Mouse (Mus musculus) cerebellum, postnatal 36 days (tissue): Measurements from ENCODE around the gene Vil1.
A peak's percentile ranks its signal among the peaks of the same experiment; 100 is the strongest.

Experiments used
- DNase-seq, 2 experiments: peaks; one replicate each; pipeline ENCODE4 v3.0.0; 2021 to 2022; ENCODE audit warnings: mixed read lengths in 2 of 2

The Vil1 gene

DNA sequence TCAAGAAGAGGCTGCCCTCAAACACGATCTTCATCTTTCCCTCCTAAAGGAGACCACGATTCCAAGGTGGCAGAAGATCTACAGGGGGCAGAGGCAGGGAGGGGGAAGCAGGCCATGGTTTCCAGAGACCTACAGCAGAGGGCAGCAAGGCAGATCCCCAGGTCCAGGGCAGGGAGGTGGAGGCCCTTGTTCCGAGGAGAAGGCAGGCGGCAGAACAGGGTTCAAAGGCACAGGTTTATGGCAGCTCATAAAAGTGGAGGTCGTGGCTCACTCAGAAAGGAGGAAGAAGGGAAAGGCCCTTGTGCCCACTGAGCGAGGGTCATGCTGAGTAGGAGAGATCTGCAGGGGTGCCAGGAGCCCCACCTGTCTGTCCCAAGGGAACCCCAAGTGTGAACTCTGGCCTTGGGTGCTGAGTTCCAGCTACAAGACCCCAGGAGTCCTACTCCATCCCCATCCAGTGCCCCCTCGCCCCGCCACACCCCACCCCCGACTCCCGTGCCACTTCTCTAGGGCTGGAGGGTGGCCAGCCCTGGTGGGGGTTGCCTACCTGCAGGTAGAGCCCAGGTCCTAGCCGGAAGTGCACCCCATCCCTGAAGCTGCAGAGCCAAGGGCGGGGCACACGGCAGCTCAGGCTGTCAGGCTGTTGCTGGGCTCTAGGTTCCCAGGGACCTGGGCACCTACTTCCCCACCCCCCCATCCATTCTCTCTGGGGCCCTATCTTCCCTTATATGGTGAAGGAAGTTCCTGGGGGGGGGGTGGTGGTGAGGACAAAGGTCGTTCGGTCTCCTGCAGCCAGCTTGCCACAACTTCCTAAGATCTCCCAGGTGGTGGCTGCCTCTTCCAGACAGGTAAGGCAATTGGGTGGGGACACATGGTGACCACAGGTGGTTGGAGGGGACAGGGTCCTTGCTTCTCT lies at the start of gene Vil1:
Vil1 (plus strand) TSS at position 788 of the 916 bp plus-strand sequence.
- no peak for DNase-seq

DNA sequence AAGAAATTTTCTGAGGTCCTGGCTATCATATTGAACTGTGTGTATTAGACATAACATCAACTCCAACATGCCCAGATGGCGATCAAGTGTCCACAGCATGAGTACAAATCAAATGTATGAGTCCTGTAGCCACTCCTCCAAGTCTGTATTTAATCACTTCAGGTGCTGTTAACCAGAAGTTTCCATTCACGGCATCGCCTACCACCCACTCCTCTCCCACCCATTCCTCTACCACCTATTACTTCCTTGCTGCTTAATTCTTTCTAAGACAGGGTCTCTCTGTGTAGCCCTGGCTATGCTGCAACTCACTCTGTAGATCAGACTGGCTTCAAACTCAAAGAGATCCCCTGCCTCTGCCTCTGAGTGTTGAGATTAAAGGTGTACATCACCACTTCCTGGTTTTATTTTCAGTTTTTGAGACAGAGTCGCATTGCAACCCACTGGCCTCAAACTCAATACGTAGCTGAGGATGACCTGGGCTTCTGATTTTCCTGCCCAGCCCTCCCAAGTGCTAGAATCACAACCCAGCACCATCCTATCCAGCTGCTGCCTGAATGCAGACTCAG lies 49.1 kb upstream of the Vil1 start:
- DNase-seq, result no peak

DNA sequence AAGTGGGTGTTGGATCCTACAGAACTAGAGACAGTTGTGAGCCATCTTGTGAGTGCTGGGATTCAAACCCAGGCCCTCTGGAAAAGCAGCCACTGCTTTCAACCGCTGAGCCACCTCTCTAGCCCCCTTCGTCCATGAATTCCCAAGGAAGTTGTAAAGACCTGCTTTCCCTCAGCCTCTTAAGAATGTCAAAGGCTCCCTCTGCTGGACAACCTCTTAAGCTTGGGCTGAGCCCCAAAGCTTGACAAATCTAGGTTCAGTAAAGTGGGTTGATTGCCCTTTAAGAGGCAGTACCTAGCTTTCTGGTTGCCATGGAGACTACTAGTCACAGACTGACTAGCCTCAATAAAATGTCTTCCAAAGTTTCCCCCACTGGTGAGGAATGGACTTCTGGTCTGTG lies 47.4 kb upstream of the Vil1 start, which contains the start of gene Catip:
Catip (plus strand) TSS at position 297 of the 400 bp plus-strand sequence.
- DNase-seq, result peak; percentile 64 to 74

DNA sequence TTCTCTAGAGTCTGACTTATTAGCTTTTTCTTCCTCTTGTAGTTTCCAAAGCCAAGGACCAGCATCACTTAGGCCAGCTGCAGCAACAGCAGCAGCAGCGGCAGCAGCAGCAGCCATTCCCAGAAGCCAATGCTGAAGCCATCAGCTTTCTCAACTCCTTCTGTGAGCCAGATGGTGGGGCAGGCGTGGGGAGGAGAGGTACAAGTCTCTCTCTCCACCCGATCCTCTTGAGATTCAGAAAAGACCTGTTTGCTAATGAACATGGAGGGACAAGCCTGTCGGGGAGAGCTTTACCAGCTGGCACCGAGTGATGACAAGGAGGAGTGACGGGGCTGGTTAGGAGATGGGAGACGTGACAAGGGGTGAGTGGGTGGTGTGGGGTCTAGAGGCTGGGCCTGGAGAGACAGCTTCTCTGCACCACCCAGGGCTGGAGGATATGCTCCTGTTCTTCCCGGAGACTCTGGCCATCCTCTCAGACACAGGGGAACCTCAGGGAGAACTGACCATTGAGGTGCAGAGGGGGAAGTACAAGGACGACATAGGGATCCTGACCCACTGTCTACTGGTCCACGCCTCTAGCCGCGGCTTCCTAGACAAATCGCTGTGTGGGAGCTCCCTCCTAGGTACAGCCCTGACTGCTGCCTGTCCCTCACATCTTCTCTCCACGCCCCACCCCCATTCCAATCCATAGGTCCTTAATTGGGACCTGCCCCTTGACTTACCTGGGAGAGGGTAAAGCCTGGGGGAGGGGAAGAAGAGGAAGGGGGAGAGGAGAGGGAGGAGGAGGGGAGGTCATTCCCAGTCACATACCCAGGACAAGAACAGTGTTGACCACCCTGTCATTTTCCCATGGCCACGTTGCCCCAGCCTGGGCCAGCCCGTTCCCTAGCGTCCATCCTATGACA lies 46.6 kb upstream of the Vil1 start:
- no peak for DNase-seq

DNA sequence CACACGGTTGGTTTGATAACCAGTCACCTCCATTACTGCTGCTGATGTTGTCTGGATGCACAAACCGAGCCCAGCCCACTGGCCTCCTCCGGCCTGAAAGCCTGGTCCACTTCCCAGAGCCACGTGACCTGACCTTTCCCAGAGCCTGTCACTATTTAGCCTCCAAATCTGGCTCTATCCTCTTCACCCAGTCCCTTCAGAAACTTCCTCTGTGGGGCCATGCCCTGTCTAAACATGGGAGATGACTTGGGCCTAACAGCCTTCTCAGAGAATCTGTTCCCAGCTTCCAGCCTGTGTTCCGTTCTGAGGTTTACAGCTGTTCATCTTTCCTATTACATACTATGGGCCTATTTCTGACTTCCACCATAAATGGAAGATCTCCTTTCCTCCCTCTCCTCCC lies 45.7 kb upstream of the Vil1 start:
- no peak for DNase-seq

DNA sequence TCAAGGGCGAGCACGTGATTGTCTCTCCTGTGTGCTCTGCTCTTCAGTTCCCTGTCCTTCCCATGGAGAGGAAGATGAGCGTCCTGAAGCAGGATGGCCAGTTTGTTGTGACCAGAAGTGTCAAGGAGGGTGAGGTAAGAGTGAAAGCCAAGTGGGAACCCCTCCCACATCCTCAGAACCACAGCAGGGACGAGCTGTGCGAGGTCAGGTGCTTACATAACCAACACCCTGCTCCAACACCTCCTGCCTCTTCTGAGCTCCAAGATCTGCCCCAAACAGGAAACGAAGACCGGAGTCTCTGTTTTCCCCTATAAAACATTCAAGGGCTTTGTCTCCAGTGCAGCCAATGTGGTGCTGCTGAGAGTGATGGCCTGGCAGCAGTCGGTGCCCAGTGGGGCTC lies 44.9 kb upstream of the Vil1 start:
- DNase-seq, result no peak

DNA sequence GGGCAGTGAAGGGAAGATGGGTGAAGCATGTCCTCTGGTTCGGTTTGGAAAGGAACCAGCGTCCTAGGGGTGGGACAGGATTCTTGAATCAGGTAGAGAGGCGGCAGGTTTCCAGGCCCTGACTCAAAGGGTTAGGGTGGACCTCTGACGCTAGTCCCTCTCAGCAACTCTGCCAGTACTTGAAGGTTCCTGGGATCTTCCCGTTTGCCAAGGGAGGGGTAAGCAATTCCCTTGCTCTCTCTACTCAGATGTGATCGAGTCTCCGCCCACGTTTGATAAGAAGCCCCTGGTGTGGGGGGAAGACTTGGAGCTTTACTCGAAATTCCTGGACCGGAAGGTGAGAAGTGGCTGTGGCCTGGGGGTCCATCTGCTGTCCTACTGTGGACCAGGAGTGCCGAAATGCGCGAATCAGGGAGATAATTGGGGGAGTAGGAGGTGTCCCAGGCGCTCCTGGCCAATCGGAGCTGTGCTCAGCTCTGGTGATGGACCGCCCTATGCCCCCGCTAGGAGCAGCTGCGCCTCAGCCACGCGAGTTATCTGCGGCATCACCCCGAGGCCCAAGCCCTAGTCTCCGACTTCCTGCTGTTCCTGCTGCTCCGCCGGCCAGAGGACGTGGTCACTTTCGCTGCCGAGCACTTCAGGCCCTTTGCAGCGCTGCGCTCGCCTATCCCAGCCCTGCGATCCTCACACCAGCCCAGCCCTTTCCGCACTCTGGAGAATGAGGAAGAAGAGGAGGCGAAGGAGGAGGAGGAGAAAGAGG lies 41.1 kb upstream of the Vil1 start:
- peak in 1 of 2 experiments; percentile 38 for DNase-seq

DNA sequence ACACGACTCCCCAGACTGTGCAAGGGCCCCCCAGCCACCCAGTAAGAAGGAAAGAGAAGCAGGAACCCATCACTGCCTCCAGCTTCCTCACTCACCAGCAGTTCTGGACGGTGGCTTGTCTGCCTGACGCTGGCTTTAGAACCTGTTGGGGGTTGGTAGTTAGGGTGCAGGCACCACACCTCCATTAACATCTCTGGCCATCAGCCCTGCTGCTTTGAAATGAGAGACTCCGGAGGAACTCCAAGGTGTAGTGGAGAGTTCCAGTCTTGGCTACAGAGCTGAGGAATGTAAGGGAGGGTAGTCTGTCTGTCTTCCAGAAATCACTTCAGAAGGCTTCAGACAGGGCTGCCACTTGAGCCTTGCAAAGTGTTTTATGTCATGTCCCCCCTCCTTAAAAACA lies 39.1 kb upstream of the Vil1 start:
- DNase-seq, result no peak

DNA sequence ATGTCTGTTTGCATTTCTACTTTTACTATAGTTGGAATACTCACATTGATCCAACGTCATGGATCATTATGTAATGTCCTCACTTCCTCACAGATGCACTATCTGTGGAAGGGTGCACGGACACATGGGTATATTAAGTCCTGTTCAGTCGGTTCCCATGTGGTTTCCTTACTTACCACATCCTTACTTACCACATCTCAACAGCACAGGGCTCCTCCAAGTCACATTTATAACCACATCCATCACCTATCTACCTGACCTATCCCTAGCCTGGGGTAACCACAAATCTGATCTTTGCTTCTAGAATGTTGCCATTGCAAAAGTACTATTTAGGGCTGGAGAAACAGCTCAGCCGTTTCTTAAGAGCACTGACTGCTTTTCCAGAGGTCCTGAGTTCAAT lies 35.8 kb upstream of the Vil1 start:
- no peak for DNase-seq

DNA sequence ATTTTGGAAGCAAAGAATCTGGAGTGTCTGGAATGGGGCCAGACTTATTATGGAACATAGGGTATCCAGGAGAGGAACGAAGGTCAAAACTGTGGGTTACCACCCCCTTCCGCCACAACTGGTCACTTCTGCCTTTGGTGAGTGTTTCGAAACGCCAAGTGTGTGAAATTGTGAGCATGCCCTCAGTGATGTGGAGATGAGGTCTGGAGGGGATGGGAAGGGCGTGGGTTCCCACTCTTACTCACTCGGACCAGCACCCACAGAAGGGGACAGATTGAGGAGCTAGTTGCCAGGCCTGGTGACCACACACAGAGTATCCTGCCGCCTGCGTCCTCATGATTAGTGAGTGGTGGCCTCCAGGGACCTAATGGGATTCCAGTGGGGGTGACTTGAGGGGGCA lies 34.2 kb upstream of the Vil1 start, which contains the start of gene Slc11a1:
Slc11a1 (plus strand) TSS at position 216 of the 400 bp plus-strand sequence.
- DNase-seq, result no peak

DNA sequence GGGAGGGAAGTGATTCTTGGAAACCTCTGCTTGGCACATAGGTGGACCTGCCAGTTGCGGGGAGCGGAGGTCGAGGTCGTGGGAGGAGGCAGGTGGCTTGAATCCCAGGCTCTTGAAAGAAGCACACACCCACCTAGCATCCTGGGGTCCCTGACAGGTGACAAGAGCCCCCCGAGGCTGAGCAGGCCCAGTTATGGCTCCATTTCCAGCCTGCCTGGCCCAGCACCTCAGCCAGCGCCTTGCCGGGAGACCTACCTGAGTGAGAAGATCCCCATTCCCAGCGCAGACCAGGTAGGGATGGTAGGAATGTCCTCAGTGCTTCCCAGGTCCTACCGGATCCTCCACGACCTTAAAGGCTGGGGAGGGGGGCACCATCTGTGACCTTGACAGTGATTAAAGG lies 33.6 kb upstream of the Vil1 start:
- no peak for DNase-seq

DNA sequence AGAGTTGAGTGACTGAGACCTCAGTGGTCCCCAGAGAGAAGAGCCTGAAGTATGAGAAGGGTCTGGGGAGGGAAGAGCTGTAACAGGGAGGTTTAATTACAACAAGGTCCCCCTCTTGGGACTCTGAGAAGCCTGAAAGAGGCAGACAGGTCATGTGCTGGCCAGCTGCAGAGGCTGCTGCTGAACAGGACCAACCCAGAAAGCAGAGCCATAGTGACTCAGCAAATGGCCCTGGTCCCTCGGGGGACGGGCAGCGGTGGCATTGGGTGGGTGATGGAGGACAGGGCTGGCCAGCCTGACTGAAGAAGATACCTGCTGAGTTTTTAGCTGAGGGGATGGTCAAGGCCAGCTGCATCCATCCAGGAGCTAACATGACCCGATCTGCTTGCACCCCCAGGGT lies 32.8 kb upstream of the Vil1 start:
- no peak for DNase-seq

DNA sequence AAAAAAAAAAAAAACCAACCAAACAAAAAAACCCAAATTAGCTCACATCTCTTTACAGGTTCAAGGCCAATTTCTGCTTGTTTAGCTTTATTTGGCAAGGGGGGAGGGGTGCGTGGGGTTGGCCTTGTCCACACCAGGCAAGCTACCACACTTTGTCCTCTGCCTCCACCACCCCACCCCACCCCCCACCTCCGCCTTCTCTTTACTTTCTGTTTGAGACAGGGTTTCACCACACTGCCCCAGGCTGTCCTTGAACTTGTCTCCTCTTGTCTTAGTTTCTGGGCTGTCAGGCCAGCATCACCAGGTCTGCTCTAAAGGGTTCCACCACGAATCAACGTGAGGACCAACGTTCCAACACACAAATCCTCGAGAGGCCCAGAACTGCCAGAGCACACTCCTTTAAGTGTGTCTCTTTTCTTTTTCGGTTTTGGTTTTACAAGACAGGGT lies 30.1 kb upstream of the Vil1 start:
- DNase-seq, result no peak

DNA sequence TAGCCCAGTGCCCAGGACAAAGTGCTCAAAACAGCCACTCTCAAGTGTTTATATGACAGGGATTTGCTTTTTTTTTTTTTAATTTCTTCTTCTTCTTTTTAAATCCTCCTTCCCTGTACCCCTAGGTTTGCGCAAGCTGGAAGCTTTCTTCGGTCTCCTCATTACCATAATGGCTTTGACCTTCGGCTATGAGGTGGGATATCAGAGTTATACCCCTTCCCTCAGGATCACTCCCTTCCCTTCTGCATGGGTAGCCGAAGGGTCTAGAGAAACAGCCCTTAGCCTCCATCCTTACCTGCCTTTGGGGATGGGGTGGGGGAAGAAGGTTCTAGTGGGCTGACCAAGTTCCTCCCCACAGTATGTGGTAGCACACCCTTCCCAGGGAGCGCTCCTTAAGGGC lies 28.7 kb upstream of the Vil1 start:
- DNase-seq, result no peak

DNA sequence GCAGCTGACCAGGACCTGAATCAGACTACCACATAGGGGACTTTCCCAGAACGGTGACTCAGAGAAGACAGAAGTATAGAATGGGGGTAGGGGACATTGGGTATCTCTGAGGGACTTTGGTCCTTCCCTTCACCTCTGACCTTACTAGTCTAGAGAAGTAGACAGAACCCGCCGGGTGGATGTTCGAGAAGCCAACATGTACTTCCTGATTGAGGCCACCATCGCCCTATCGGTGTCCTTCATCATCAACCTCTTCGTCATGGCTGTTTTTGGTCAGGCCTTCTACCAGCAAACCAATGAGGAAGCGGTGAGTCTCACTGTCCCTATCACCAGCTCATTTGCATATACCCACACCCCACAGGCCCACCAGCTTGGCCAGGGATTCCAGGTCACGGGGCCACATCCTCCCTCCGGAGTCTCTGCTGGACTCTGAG lies 27.6 kb upstream of the Vil1 start:
- no peak for DNase-seq

DNA sequence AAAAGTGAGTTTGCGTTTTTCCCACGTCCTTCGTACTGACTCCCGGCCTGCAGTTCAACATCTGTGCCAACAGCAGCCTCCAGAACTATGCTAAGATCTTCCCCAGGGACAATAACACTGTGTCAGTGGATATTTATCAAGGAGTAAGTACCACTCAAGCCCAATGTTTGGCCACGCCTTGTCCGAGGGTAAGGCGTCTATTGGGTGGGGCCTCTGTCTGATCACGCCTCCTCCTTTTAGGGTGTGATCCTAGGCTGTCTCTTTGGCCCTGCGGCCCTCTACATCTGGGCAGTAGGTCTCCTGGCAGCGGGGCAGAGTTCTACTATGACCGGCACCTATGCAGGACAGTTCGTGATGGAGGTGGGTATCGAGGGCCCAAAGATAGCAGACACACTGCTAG lies 25.8 kb upstream of the Vil1 start:
- DNase-seq, result no peak

DNA sequence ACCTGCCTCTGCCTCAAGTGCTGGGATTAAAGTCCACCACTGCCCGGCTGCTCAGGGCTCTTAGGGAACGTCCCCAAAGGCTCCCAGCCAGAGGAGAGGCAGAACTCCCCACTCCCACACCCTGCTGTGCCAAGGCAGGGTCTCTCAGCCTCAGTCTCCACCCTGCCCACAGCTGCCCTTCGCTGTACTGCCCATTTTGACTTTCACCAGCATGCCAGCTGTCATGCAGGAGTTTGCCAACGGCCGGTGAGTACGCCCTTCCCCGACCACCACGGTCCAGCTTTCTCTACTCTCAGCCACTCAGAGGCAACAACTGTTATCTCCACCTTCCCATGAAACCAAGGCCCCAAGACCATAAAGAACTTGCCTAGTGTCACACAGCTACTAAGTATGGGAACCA lies 24.7 kb upstream of the Vil1 start:
- no peak for DNase-seq

DNA sequence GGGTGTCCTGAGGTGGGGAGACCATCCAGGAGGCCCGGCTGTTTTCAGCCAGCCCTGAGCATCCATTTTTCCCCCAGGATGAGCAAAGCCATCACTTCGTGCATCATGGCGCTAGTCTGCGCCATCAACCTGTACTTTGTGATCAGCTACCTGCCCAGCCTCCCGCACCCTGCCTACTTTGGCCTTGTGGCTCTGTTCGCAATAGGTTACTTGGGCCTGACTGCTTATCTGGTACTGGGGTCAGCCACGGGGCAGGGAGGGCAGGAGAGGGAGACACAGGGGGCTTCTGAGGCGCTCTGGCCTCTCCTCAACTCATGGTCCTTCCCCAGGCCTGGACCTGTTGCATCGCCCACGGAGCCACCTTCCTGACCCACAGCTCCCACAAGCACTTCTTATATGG lies 24.1 kb upstream of the Vil1 start:
- DNase-seq, result no peak

DNA sequence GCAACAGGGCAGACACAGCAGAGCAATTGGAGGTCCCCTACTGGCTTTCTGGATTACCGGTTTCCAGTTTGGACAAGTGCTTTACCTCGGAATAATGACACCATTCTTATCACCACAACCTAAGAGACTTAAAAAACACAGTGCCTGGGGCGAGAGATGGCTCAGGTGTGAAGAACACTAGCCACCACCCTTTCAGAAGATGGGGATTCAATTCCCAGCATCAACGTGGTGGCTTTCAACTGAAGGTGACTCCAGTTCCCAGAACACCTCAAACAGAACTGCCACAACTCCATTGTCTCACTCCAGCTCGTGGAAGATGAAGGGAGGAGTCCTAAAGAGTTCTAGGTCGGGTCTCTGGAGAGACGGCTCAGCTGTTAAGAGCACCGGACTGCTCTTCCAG lies 23.6 kb upstream of the Vil1 start:
- no peak for DNase-seq

DNA sequence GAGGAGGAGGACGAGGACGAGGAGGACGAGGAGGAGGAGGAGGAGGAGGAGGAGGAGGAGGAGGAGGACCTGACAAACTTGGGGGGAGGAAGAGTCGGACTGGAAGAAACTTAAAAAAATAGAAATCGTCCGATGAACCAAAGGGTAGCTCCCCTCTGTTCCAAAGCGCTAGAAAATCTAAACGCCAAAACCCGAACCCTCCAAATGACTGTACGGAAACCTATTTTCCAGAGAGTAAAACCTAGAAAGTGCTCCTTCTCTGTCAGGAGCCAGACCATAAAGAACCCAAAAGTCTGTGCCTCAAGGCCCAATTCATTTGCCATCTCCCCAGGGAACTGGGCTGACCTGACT lies 22.8 kb upstream of the Vil1 start:
- no peak for DNase-seq

DNA sequence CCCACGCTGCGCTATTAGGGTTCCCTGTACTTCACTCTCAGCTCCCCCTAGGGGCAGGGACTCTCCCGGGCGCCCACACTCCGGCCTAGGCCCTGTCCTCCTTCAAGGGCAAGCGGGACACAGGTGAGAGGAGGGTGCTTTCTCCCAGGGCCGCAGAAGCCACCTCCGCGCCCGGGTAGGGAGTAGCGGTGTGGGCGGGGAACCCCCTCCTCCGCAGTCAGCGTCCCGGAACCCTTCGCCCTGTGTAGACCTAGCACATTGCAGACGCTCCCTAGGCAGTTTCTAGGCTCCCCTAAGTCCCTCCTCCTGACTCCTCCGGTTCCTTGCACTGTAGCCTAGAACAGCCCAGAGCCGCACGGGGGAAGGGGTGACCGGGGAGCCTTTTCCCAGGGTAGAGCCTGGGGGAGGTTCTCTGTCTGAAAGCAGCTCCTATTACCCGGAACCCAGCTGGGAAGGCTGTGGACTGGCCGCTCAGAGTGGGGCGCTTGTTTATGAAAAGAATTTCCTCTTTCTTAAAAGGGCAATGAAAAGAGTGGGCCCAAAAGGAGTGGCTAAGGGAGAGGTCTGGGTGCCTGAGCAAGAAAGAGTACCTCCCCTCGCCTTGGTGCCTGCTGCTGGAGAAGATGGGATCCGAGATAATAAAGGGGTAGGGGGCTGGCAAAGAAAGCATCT lies 22.3 kb upstream of the Vil1 start:
- DNase-seq, result peak; percentile 93 to 97
